17 mouse cellular contexts compared by ENCODE assay signal in genomic region chr11:113965214-113965613, GRCm38 (mm10).
"Had no signal": no experiment of that assay in that cellular context is flagged by ENCODE, and none has a peak within 500 bp of the region (broad histone marks: within the 10 kb centered on the region; RNA-seq: fewer than 3 reads in every experiment).

No protein-coding gene starts in this region.

- ATAC-seq: liver, embryonic 12.5 days; liver, postnatal 0 days; lung, postnatal 0 days; midbrain, embryonic 13.5 days; midbrain, embryonic 15.5 days; midbrain, embryonic 16.5 days had no signal

- DNase-seq: left cerebral cortex, postnatal 4 days; liver; liver, embryonic 13.5 days; liver, postnatal 0 days; lung, adult 18-20 months; lung, adult 2 months; lung, embryonic 14.5 days; lung, postnatal 10 days; lung, postnatal 14 days; lung, postnatal 36 days; lung, postnatal 4 days; midbrain, embryonic 14.5 days had no signal
